Mouse (Mus musculus): ENCODE data around the gene Lmo4.
A peak's percentile ranks its signal among the peaks of the same experiment; 100 is the strongest.

DNA sequence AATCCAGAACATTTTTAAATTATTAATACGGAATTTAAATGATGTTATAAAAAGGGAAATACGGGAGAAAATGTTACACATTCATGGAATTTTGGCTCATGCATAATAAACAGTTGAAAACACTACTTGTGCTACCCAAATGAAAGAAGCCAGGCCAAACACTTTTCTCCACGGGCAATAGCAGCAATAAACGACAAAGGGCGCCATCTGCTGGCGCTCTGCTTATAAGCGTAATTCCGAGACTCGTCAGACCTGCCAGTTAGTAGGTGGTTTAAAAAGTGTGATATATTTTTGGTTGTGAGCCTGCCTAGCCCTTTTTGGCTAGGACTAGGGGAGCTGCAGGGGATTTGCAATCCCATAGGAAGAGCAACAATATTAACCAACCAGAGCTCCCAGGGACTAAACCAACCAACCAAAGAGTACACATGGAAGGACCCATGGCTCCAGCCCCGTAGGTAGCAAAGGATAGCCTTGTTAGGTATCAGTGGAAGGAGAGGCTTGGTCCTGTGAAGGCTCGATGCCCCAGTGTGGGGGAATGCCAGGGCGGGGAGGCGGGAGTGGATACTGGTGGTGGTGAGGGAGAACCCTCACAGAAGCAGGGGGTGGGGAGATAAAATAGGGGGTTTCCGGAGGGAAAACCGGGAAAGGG lies 37.1 kb upstream of the Lmo4 start:
- TF ChIP-seq CHD2 (IDR thresholded peaks at IDR 0.05; ENCODE audit: low read length) (no peak), GABPA (IDR thresholded peaks at IDR 0.05; ENCODE audit: insufficient replicate concordance, low read depth, low read length) (no peak), CTCF (conservative IDR thresholded peaks at IDR 0.05 in 1 of 2, IDR thresholded peaks at IDR 0.05 in 1 of 2; ENCODE audit: low read depth in 2 of 2, low read length in 2 of 2) (peak; percentile 85 to 99), MEF2A (IDR thresholded peaks at IDR 0.05; ENCODE audit: borderline replicate concordance, low read depth, low read length) (no peak), JUN (IDR thresholded peaks at IDR 0.05; ENCODE audit: insufficient read depth, low read depth, low read length) (no peak)

All from CH12.LX (cell line).